Mouse (Mus musculus) MEL-GATA-1-ER (cell line): ENCODE measurements around the gene Susd1.

ENCODE experiments used
- DNase-seq: peaks from one replicate; pipeline ENCODE4 v3.0.0-alpha.2; 2012; ENCODE audit warnings: low read depth; ENCODE audit errors: extremely low read depth

Susd1 gene

DNA sequence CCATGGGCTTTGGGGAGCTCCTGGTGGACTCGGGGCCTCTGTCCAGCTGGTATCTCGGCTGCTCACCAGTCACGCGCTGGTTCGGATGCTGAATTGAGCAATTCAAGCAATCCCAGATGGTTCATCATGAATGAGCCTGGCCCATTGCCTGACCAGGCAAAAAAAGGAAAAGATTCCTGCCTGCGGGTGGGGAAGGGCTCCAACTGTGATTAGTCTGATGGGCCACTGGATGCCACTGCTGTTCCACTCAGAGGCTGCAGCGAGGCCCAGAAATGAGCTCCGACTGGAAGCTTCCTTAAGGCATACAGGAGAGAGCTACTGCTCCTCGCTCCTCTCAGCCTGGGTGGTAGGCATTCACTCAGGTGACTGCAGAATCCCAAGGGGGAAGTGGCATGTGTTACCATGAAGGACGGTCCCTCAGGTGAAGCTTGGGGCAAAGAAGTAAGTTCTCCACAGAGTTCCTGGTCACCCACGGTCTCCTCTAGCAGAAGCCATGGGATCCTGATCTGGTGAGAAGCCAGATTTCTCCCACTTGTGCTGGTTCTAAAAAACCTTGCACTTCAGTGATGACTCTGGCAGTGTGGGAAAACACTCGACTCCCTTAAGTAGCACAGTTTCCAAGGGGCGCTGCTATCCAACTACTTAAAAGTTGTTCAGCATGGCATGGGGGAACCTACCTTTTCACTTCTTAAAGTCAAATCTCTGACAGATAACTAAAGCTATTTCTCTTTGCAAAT is 57.3 kb downstream of the Susd1 start:
- no peak for DNase-seq

DNA sequence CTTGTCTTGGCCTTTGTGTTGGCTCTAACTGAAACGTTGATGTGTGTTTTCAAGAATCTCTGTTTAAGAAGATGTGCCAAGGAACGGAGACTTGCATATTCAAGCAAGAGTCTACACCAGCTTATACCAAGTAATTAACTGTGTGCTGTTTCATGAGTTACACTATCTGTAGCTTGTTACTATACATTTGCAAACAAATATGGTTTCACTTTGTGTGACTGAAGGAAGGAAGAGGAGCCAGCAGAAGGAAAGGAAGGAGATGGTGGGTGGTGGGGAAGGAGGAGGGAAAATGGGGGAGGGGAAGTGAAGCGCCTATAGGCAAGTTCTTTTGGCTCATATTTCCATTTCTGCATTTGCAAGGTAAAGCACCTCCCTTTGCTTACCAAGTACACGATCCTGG is 58.0 kb downstream of the Susd1 start:
- DNase-seq: no peak

DNA sequence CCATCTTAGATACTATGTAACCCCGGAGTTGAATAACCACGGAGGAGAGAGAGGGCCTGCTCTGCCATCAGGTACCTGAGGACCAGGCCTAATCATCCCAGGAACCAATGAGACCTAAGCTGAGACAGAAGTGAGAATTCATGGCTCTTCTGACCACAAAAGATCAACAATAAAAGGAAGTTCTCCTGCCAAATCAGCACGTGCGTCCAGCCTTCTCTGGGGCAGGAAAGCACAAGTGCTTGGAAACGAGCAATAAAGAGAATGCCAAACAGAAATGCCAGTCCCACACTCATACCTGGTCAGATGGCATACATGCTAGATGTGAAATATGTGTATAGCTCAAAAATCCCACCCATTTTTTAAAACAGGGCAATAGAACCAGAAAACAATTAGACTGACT is 58.6 kb downstream of the Susd1 start:
- no peak for DNase-seq

DNA sequence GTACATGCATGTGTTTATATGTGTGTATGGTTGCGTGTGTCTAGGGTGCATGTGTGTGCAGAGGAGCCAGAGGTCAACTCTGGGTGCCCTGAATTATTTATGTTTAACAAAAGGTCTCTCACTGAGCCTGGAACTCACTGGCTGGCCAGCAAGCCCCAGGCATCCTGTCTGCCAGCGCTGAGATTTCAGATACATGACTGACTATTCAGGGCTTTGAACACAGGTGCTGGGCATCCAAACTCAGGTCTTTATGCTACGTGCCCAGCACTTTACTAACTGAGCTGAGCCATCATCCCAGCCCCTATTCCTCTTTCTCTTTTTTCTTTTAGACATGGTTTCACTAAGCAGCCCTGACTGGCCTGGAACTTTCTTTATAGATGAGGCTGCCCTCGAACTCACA is 59.8 kb downstream of the Susd1 start:
- no peak for DNase-seq

DNA sequence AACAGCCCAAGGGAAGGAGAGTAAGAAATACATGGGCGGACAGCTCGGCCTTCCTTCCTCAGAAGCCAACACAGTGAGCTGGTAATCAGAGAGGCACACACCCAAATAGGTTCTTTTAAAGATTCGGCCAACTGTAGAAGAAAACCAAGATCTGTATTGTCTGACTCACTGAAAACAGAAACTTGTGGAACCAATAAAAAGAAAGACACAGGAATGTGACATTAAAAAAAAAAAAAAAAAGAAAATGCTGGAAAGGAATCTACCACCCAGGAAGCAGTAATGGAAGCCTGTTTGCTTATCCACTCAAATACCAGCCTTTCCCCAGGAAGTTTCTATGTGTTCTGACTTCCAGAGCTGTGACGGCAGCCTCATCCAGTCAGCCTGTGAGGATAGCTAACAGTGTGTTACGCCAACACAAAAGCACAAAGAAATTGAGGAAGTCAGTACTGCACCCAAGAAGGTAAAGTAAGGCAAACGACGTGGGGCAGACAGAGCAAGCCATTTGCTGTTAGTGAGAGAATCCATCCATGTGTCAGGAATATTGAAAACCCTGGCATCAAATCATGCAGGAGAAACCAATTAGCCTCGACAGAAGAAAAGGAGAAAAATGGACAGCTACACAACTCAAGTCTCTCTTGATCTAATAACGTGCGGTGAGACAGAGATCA is 64.0 kb downstream of the Susd1 start:
- DNase-seq: no peak

DNA sequence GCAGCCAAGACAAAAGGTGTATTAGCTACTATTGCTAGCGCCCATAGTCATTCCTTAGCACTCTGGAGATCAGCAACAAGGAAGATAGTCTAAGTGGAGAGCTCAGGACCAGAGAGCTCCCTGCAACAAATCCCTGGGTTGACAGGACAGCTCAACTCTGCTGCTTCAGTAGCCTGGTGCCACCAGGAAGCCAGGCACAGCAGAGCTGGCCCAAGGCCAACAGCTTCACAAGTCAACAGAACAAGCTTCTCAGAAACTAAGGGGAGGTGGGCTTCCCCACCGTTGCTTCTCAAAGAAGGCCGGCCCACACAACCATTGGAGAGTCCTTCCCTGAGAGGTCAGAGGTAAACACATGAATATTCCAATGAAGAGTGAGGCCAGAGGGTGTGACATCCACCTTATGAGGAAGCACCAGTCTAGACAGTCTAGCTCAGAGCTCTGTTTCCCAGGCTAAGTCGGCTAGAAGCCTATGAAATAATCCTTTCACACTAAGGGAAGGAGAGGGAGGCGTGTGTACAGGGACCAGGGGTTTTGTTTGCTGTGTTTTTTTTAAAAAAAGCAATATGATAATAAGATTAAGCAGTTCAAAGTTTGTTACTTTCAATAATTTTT is 65.8 kb downstream of the Susd1 start:
- DNase-seq: no peak

DNA sequence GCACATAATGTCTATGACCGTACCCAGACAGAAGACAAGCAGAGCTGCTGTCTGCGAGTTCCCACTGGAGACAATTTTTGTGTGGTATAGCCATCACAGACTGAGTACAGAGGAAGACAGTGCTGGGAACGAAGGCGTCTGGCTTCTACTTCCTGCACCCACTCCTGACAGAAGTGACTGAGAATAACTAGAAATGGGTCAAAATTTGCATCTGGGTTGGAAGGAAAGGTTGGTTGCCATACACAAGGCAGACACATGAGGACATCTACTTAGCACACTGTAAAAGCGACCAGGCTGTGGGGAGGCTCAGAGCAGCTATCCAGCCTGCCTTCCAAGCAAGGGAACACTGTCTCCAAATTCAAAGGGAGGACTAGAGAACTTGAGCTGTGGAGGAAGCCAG is 66.5 kb downstream of the Susd1 start:
- no peak for DNase-seq

DNA sequence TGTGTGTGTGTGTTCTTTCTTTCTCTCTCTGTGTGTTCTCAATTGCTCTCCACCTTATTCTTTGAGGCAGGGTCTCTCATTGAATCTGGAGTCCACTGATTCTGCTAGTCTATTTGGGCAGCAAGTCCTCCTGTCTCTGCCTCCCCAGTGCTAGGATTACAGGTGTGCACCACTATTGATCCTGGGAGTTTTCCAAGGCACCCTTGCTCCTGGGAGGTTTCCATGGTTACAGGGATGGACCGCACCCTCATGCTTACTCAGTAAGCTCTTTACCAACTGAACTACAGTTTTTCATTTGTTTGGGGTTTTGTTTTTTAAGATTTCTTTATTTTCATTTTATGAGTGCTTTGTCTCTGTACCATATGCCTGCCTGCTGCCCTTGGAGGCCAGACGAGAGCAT is 68.5 kb downstream of the Susd1 start:
- DNase-seq: no peak

DNA sequence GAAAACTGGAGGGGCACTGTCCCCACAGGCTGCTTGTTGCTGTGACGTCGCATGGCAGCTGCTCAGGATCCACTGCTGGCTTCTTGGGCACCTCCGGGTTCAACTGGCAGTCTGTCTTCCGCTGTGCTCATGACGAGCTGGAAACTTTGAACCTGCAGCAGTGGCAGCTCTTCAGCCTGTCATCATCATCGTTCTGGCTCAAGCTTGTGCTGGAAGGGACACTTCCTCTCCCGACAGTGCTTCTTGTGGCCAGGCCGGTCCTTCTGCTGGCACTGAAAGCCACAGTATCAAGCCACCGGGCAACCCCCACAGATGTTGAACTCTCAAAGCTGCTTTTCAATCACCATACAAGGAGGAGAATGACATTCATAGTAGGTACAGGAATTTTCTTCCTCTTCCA is 70.3 kb downstream of the Susd1 start:
- no peak for DNase-seq

DNA sequence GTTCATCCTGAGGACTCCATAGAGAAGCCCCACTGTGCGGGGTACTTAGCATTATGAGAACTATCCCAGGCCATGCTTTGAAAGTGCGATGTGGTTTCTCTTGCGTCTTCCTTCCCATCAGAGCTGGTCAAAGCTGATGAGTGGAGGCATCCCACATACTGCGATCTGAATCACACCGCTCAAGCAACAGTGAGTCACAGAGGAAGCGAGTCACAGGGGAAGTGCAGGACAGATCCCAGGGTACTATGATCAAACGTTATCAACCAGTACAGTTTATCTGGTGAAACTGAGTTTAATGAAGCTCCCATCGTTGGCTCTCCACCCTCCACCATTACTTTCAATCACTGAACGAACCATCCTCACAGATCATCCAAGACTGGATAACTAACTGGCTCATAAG is 72.2 kb downstream of the Susd1 start:
- DNase-seq: peak; percentile 30

DNA sequence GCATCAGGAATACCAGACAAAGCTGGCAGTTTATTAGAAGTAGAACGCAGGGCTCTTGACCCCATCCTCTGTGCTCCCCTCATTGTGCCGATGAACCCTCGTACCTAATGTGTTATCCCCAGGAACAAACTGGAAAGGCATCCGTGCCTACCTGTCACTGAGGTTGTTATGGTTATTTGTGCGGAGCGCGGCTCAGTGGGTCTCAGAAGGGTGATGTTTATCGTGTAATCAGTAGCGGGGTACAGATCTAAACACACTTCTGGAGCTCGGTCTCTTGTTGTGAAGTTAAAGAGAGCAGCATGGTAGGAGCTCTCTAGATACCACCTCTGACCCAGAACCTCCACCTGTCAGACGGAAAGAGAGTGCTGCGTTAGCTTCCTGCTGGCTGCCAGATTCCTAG is 72.9 kb downstream of the Susd1 start:
- no peak for DNase-seq

DNA sequence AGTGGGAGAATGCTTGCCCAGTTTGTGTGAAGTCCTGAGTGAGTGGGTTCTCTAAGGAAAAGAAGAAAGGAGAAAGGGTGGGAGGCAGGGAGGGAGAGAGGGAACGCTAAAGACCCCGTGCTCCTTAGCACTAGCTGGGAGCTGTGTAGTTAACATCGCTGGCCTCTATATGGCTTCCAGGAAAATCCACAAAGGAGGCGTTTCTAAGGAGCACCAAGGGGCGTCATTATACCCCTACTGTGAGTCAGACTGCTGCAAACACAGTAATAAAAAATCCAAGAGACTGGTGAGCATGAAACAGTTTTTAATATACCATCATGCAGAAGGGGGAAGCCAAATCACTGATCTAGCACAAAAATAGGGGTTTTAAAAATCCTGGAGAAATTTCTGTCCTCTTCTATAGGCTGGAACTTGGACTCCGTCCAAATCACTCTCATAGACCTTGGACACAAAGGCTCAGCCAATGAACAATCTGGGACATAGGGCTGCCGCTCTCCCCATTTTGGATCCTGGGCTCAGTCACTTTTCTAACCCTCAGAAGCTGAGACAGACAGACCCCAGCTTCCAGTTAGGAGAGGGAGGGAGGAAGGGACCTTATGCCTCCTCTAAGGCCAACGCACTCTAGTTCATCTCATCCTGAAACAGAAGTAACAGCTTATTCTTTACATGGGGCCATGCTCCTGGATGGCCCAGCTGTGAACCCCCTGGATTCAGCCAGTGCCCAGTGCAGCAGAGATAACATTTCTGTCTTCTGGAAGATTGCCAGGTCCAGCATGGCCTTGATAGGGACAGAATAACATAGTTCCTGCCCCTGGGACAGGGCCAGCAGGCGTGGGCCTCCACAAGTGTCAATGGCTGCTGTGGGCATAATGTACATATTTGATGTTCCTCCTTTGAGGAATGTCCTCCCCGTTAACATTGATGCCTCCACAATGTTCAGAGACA is 73.9 kb downstream of the Susd1 start:
- no peak for DNase-seq

DNA sequence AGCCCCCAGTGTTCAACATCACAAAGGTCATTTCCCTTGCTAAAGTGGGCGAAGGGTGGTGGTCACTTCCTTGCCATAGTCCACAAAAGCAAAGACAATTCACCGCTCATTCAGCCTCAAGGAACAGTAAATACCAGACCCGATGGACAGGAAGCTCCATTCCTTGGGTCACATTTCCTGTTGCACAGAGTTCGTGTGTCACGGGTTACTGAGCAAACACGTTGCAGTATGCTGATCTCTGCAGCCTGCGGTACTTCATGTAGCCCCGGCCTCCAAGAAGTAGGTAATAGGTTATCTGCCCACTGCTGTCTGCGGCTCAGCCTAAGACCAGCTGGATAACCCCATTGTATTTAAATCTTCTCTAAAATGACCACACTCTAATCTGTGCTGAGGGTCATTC is 75.4 kb downstream of the Susd1 start:
- DNase-seq: no peak

DNA sequence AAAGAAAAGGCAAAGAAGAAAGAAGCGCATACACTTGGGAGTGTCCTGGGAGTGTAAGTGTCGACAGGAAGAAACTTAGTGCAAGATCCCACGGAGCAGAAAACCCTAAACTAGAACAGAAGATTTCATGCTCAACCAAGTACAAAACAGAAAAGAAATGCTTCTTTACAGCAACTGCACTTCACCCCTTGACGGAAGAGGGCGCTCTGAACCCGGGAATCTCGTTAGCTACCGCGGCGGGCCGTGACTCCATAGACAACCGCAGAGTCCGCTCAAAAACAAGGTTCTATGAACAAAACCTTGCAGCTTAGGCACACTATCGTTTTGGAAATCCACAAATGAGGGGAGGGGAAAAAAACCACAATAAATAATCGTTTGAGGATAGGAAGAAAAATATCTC is 77.7 kb downstream of the Susd1 start:
- DNase-seq: no peak

DNA sequence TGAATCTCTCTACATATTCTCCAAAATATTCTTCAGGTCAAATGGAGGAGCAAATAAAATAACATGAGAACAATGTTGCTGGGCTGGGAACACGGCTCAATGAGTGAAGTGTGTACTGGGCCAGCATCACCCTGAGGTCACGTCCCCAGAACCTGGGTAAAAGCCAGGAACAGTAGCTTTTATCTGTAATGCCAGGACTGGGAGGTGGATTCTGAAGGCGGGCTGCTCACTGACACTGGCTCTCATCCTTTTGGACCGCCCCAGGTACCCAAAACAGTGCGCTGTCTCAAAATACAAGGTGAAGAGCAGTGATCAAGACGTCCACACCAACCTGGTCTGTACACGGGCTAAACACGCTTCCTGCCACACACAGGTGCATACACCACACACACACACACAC is 78.5 kb downstream of the Susd1 start:
- DNase-seq: no peak

DNA sequence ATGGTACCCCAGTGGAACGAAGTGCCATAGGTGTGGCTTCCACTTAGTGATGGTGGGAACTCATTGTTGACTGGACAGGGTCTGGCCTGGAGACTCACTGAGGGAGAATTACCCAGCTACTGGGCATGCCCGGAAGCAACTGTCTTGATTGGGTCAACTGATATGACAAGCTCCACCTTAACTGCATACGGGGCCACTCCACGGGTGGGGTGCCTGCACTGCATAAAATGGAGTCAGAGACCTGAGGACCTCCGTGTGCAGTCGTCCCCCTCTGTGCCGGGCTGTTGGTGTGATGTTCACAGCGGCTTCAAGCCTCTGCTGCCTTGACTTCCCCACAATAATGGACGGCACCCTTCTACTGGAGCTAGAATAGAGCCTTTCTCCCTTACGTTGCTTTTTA is 79.5 kb downstream of the Susd1 start:
- DNase-seq: no peak

DNA sequence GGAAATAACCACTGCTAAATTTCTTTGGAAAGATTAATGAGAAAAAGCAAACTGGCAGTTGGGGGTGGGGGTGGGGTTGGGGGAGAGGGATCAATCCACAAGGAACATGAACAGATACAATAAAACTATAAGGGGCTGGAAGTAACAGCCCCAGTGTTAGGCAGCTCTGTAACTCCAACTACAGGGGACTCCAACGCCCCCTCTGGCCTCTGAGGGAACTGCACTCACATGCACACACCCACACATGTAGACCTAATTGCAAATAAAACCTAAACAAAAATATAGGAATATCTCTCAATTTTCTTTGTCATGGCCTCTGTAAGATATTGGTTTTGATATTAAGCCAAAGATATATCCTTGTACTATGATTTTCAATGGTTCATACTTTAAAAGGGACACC is 83.0 kb downstream of the Susd1 start:
- no peak for DNase-seq

DNA sequence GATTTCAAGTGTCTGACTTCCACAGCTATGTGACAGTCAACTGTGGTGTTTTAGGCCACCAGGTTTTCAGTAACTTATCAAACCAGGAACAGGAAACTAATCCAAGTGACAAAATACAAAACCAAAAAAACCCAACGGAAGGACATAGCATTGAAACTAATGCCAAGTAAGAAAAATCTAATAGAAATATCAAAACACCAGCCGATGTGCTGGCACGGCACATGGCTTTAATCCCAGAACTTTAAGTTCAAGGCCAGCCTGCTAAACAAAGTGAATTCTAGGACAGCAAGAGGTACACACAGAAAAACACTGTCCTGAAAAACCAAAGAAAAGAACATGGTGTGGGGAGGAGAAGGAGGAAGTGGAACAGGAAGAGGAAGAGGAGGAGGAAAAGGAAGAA is 83.8 kb downstream of the Susd1 start:
- no peak for DNase-seq

DNA sequence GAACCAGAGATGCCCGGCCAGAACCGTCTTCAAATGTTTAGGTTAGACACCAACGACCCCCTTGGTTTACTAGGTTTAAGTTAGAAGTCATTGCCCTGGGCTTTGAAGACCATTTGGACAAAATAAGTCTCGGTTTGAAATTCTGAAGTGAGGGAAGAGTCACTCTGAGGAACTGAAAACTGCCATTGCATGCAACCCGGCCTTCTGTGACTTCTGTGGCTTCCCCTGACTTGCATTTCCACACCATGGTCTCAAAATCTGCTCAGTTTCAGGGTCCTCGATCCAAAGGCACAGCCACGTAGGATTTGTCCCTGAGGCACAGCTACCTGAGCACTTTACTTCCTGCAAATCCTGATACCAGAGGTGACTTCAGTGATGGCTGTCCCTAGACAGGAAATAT is 86.5 kb downstream of the Susd1 start:
- DNase-seq: no peak

DNA sequence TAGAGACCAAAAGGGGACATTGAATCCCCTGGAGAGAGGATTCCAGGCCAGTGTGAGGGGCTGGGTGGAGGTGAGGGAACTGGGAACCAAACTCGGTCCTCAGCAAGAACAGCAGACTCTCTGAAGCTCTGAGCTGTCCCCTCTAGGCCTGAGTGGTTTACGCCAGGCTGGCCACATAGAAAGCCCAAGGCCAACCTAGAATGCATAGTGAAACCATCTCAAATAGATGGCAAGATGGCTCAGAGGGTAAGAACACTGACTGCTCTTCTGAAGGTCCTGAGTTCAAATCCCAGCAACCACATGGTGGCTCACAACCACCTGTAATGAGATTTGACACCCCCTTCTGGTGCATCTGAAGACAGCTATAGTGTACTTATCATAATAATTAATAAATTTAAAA is 88.1 kb downstream of the Susd1 start:
- DNase-seq: no peak

DNA sequence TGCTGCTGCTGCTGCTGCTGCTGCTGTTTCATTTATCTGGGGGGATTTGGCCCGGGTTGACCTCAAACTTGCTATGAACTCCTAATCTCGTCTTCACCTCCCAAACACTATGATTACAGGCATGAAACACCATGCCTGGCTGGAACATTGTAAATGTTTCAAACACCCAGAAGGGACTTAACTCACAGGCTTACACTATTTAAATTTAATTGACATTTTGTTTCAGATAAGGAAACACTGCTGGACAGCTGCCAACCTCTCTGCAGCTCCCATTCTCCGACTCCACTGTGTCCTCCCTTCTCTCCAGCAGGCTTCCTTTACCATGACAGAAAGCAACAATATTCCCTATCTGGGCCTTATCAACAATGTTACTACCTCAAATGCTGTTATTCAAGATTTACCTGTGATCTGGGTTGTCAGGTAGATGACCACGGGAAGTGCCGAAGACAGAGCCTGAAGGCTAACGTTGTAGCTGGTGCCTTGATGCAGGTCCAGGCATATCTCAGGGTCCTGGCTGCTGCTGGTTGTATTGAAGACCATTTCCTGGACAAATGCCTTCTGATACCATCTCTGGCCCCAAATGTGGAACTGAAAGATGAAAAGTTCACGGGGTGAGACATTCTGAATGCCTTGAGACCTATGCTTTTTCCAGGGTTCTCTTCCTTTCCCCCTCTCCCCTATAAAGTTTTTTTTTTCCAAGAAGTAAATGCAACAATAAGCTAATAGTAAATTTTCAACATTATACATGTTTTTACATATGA is 88.8 kb downstream of the Susd1 start:
- DNase-seq: peak; percentile 18
